Mouse (Mus musculus) layer of hippocampus, adult 18-20 months (tissue): ENCODE measurements around the gene Als2cl. TPM values are rescaled to one million over a fixed set of nuclear protein-coding genes. Genes with fewer than 3 reads are reported as not detected.

Source experiments
- DNase-seq, 2 experiments: peaks; one replicate each; pipeline ENCODE4 v3.0.0; 2022; ENCODE audit warnings: low spot score in 2 of 2
- total RNA-seq, 2 experiments: library from RNA; stranded (reverse); gene quantifications; 2 replicates each; pipeline ENCODE4 v1.2.3; 2021

Gene Als2cl
- total RNA-seq, 2 experiments from 2014 or later = 7.7 to 8.4 TPM

- DNase-seq = peak in 1 of 2 experiments; percentile 31
Observed at GRCm38 (mm10) chr9:110914631-110915236, 35.1 kb downstream of the Als2cl start.

DNA sequence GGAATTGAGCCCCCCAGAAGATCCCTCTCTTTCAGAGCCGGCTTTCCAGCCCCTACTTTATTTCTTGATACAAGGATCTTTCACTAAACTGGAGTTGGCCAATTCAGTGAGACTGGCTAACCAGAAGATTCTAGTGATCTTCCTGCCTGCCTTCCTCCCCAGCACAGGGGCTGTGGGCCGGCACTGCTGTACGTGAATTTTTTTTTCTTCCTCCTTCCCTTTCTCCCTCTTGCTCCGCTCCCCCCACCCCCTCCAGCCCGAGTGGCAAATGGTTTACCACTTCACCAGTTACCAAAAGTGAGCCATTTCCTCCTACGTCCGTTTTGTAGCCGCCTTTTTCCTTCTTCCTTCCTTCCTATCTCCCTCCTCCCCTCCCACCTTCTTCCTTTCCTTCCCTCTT, 35.8 kb downstream of the Als2cl start:
- no peak for DNase-seq

DNA sequence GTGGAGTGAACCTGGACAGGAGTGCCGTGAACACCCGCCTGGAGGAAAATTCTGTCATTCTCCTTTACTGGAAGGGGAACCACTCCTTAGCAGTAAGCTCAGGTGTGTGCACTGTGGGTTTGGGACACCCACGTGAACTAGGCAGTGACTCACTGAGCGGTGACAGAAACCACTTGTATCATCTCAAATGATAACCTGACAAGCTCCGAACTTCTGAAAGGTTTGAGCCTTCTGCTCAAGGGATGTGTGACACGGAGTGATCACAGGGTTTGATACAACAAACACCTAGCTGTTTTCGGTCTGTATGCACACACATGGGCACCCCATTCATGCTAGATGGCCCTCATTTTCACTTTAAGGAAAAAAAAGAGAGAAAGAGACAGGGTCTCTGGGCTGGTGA, 37.1 kb downstream of the Als2cl start, which contains the start of gene Fam240a:
Gene Fam240a (minus strand): TSS at position 76 of the 400 bp plus-strand sequence.
- no peak for DNase-seq

DNA sequence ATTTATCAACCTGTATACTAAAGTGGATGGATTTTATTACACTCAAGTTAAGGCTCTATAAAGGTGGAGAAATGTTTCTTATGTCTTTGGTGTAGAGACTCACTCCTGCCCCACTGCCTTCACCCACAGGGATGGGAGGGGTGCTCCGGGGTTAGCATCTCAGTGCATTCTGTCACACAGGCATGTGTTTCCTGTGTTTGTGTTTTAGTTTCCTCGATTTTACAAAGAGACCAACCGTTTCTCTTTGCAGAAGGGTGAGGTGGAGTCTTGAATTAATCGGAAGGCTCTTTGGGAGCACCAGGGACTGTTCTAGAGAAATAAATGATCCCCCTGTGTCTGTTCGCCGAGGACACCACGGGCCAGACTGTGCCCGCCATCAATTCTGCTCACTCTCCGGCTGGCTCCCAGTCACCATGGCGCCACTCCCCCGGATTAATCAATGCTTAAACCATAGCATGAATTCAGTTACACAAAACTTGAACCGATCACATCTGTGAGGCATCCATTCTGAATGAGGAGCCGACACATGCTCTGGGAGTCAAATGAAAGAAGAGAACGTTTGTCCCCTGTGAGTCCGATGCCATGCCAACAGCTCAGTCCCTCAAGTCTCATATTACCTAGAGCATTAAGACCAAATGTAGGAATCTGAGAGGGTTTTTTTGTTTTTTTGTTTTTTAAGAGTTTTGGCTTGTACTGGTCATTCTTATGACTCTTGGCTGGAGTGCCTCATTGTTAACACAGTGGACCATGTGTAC, 41.2 kb downstream of the Als2cl start:
- DNase-seq = no peak

- peak; percentile 32 to 69 for DNase-seq
Observed at GRCm38 (mm10) chr9:110922759-110923158, 43.1 kb downstream of the Als2cl start.

GRCm38 (mm10) chr9:110931573-110931972, 51.9 kb downstream of the Als2cl start:
- no peak for DNase-seq

- DNase-seq = peak; percentile 43 to 70
Observed at GRCm38 (mm10) chr9:110933850-110934437, 54.3 kb downstream of the Als2cl start.

DNA sequence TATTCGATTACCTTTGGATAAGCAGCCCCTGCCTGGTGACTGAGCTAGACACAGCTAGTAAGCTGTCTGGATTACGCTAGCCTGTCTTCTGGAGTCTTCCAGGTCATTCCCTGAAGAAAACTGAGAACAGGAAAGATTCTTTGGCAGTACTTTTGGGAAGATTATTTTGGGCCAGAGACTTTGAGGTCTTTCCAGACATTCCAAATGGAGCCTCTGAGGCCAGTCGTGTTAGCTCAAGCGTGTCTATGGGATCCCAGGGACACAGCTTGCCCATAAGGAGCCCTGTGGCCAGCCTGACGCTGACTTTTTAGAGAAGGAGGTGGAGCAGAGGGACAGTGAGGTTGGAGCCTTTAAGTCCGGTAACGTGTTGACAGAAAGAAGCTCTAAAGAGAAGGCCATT, 56.3 kb downstream of the Als2cl start:
- no peak for DNase-seq

DNA sequence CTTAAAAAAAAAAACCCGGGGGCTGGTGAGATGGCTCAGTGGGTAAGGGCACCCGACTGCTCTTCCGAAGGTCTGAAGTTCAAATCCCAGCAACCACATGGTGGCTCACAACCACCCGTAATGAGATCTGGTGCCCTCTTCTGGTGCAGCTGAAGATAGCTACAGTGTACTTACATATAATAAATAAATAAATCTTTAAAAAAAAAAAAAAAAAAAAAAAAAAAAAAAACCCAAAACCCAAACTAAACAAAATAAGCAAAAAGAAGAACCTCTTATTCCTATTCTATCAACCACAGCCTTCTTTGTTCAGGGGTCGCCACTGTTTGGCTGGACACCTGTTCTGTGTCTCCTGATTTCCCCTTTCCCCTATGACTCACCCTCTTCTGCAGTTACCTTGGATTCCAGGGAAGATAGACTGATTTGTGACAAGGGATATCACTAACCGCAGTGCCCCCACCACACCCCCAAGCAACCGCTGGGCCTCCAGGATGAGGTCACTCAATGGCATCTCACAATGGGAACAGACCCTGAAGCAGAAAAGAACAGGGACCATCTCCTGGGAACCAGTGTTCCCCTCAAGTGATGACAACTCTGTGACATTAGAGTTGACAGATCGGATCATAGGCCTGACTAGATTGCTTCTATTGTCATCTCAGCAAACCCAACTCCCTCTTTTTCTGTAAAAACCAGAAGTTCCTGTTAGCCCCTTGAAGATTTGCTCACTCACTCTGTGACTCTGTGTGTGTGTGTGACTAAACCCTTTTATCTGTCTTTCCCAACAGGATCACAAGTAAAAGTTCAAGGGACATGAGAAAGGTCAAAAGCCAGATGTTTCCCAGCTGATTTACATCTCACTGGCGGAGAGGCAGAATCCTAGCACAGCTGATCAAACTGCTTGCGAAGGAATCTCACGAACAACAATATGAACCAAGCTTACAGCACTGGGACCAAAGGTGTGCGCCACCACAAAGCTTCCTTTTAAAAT, 58.1 kb downstream of the Als2cl start:
- no peak for DNase-seq

GRCm38 (mm10) chr9:110944265-110944664, 64.6 kb downstream of the Als2cl start:
- DNase-seq = no peak

- no peak for DNase-seq
Observed at GRCm38 (mm10) chr9:110945343-110945742, 65.7 kb downstream of the Als2cl start.

GRCm38 (mm10) chr9:110945926-110946325, 66.3 kb downstream of the Als2cl start, which contains the start of gene Tdgf1:
Gene Tdgf1, minus strand, starts transcription at chr9:110946158.
- no peak for DNase-seq

DNA sequence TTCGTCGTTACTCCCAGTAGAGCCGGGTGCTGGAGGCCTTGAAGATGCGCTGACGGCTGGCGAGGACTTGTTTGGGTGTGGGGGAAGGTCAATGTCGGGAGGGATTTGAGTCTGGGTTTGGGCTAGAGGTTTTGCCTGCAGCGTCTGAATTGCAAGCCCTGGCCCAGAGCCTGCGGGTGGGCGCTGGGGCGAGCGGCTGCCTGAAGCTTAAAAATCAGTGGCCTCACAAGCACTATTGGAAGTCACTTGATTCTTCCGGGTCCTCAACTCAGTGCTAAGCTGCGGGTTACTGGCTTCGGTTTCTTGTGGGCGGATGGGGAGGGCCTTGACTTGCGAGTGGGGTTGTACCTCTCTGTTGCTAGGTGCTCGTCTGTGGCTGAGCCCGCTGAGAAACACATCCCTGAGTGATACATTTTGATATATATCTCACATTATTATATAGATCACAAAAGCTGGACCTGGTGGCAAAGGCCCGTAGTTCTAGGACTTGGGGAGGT, 66.9 kb downstream of the Als2cl start:
- DNase-seq = no peak

DNA sequence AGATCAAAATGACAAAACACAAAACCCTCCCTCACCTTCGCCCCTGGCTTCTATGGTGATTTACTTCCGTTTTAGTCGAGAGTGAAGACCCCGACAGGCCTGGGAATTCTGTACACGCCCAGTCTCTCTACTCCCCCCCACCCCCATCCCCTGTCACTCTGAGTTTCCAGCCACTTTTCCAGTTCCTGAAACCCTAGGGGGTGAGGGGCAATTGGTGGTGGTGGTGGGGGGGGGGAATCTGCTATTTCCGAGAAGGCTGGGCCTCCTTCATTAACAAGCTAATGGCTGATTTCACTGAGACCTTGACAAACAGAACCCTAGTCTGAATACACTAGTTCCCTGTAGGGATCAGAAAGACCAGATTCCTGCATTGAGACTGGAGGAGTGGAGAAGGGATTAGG, 67.6 kb downstream of the Als2cl start:
- DNase-seq = no peak

- no peak for DNase-seq
Observed at GRCm38 (mm10) chr9:110947900-110948299, 68.2 kb downstream of the Als2cl start.

- no peak for DNase-seq
Observed at GRCm38 (mm10) chr9:110948813-110949310, 69.2 kb downstream of the Als2cl start.

DNA sequence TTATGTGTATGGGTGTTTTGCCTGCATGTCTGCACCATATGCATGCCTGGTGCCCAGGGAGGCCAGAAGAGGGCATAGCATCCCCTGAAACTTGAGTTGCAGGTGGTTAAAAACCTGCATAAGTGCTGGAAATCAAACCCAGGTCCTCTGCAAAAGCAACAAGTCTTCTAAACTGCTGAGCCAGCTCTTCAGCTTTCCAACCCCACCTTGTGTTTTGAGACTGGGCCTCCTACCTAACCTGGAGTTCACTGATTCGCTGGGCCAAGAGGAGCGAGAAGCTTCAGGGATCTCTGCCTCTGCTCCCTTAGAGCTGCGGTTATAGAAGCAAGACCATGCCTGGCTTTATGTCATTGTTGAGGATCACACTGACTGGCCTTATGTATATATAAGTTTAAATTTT, 70.4 kb downstream of the Als2cl start:
- DNase-seq = no peak
